Mouse (Mus musculus): ENCODE measurements around the gene Hapln2. TPM values are rescaled to one million over a fixed set of nuclear protein-coding genes. Genes with fewer than 3 reads are reported as not detected.

Gene Hapln2
- total RNA-seq (2023) = not detected

GRCm38 (mm10) chr3:88027434-88028186 is at the start of gene Hapln2:
Hapln2 (minus strand) TSS chr3:88027583.

DNA sequence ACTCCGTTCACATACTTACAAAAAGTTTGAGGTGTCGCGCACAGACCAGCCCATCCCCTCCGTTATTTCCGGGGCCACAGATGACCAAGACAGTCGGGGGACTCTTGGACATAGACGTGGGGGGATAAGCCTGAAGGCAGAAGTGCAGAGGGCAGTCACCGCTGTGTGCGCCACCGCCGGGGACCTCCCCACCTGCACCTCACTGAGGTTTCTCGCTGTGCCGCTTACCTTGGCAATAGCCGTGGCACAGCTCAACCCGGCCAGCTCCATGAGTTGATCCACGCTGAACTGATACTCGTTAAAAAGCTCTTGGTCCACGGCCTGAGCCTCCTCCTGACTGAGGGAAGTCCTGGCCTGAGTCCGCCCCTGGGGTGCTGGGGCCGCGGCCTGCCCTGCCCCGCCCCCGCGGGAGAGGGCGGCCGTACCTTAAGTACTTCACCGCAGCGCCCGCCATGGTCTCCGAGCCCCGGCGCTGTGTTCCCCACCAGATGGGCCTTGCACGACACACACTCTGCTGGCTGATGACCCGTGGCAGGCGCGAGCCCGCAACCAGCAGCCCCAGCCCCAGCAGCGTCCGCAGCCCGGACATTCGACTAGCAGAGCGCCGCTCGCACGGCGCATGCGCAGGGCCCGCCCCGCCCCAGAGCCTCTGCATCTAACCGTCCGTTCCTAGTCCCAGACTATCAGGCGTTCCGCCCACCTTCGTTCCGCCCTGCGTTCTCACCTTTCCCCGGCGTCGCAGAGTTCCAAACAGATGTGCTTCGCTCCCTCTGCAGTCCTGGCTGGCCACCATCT is 30.7 kb upstream of the Hapln2 start, which contains the start of gene Naxe:
Naxe (minus strand) TSS at position 594 of the 795 bp plus-strand sequence.

DNA sequence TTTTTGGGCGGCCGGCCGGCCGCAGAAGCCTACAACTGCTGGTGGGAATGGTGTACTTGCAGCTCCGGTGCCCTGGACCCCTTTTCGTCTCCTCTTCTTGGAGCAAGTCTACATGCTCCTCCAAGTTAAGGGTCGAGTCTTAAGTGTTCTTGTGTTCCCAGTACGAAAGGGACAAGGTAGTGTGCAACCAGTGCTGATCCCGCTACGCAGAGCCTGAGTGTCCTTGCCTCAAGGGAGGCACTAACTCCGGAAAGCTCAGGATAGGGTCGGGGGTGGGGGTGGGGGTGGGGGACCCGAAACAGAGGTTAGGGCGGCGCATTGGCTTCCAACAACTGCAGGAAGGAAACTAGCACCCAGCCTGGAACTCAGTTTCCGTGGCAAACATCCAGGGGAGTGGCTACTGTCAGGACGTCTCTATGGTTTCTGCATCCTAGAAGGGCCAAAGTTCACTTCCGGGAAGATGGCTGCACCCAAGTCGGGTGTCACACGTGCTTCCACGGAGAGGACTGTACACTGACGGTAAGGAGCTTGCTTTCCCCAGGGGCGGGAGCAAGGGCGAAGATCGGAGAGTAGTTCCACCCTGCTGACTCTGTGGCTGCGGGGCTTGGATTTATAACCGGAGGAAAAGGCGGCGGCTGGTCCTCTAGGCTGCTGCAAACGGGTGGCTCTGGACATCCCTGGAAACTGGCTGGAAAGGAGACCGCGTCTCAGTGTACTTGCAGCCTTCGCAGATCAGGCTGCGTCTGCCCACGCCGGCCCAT is 15.5 kb upstream of the Hapln2 start, which contains the start of gene Gpatch4:
Gpatch4 (plus strand) TSS at position 448 of the 761 bp plus-strand sequence.

DNA sequence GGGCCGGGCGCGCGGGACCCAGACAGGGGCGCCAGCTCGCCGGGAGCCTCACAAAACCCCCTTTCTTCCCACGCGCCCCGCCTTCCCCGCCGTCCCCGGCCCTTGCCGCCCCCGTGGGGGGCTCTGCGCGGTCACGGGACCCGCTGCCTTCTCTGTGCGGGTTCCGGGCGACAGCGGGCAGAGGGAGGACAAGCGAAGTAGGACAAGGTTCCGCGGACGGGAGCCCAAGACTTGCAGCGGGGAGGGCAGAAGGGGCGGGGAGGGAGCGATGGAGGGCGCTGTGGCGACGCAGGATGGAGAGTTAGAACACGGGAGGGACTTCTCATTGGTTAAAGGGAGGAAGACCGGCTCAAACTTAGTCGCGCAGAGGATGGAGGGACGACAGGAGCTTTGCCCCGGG is 27.2 kb downstream of the Hapln2 start, which contains the start of gene Bcan:
Bcan (minus strand) TSS at position 50 of the 400 bp plus-strand sequence.

Other genes starting within 250 kb of the Hapln2 start
- not detected for gene Ntrk1, start 232.4 kb downstream of the Hapln2 start, total RNA-seq (2023)
- under 1 TPM in 1 of 2 experiments, not detected in 1; 0.15 TPM for gene Insrr, start 230.6 kb downstream of the Hapln2 start, total RNA-seq (2023)
- gene Pear1, start 203.3 kb downstream of the Hapln2 start, total RNA-seq (2023) = 10 to 100 TPM; 35.6 to 35.9 TPM
- gene Sh2d2a, start 180.8 kb downstream of the Hapln2 start, total RNA-seq (2023) = 100 to 1,000 TPM; 194 to 202 TPM
- gene Prcc, start 142.0 kb downstream of the Hapln2 start, total RNA-seq (2023) = 10 to 100 TPM; 57.4 to 65.0 TPM
- 100 to 1,000 TPM; 103 to 104 TPM for gene Hdgf, start 121.3 kb downstream of the Hapln2 start, total RNA-seq (2023)
- gene Mrpl24, start 108.1 kb downstream of the Hapln2 start, total RNA-seq (2023) = 100 to 1,000 TPM; 147 to 161 TPM
- 10 to 100 TPM; 69.9 to 72.7 TPM for gene Isg20l2, start 97.3 kb downstream of the Hapln2 start, total RNA-seq (2023)
- 10 to 100 TPM; 31.8 to 33.3 TPM for gene Rrnad1, start 96.9 kb downstream of the Hapln2 start, total RNA-seq (2023)
- gene Crabp2, start 78.9 kb downstream of the Hapln2 start, total RNA-seq (2023) = 1 to 10 TPM; 2.3 to 5.0 TPM
- gene Nes, start 56.5 kb downstream of the Hapln2 start, total RNA-seq (2023) = not detected
- gene Bcan, start 27.4 kb downstream of the Hapln2 start, total RNA-seq (2023) = not detected
- gene Gpatch4, start 15.5 kb upstream of the Hapln2 start, total RNA-seq (2023) = 10 to 100 TPM; 21.9 to 34.1 TPM
- gene Naxe, start 30.9 kb upstream of the Hapln2 start, total RNA-seq (2023) = 10 to 100 TPM; 24.1 to 31.7 TPM
- not detected for gene Ttc24, start 50.7 kb upstream of the Hapln2 start, total RNA-seq (2023)
- gene Iqgap3, start 54.4 kb upstream of the Hapln2 start, total RNA-seq (2023) = 1 to 10 TPM in 1 of 2 experiments, under 1 TPM in 1; 0.77 to 2.1 TPM
- 100 to 1,000 TPM; 241 to 255 TPM for gene Mef2d, start 114.8 kb upstream of the Hapln2 start, total RNA-seq (2023)
- gene Rhbg, start 227.1 kb upstream of the Hapln2 start, total RNA-seq (2023) = not detected